Mouse (Mus musculus) T-helper 2 cell (primary cell): ENCODE results near the gene Mettl8.

Experiments used
- in situ Hi-C: fragments of 300-600 bp; cut with MboI, MseI; formaldehyde crosslinking; loops from one replicate; pipeline ENCODE4 v1.15.1; 2025; ENCODE audit warnings: high pct_unique_total_duplicates

Gene Mettl8

GRCm38 (mm10) chr2:71033987-71034386 lies 21.4 kb downstream of the Mettl8 start:
- in situ Hi-C loops: no loop called here

- in situ Hi-C loops: no loop called here
These were observed 22.4 kb downstream of the Mettl8 start for GRCm38 (mm10) chr2:71033014-71033413.

GRCm38 (mm10) chr2:71031973-71032794 lies 23.2 kb downstream of the Mettl8 start:
- in situ Hi-C loops: no loop called here

DNA sequence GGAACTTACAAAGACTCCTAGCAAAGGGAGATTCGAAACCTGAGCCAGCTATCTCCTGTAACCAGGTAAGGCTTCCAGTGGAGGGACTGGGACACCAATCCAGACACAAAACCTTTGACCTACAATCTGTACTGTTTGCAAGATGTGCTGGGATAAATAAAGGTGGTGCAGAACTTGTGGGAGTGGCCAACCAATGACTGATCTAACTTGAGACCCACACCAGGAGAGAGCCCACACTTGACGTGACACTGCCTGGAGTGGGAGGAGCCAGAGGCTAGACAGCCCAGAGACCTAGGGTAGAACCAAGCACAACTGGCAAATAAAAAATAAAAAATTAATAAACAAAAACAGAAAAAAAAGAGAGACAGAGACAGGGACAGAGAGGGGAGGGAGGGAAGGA lies 24.7 kb downstream of the Mettl8 start:
- in situ Hi-C loops: no loop called here

DNA sequence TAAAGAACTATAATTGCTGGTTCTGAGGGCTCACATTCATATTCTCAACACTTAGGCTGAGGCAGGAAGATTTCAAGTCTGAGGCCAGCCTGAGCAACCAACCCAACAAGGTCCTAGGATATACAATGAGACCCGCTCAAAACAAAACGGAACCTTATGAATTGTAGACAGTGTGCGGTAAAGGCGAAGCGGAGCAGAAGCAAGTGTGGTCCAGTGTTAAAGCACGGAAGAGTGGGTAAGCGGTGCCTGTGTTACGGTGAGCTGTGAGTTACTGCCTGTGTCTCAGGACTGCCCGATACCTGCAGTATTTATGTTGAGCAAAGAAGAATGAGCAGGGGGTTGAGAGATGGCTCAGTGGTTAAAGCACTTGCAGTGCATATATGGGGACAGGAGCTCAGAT lies 27.8 kb downstream of the Mettl8 start:
- in situ Hi-C loops: no loop called here

GRCm38 (mm10) chr2:71026787-71027186 lies 28.6 kb downstream of the Mettl8 start:
- in situ Hi-C loops: no loop called here

DNA sequence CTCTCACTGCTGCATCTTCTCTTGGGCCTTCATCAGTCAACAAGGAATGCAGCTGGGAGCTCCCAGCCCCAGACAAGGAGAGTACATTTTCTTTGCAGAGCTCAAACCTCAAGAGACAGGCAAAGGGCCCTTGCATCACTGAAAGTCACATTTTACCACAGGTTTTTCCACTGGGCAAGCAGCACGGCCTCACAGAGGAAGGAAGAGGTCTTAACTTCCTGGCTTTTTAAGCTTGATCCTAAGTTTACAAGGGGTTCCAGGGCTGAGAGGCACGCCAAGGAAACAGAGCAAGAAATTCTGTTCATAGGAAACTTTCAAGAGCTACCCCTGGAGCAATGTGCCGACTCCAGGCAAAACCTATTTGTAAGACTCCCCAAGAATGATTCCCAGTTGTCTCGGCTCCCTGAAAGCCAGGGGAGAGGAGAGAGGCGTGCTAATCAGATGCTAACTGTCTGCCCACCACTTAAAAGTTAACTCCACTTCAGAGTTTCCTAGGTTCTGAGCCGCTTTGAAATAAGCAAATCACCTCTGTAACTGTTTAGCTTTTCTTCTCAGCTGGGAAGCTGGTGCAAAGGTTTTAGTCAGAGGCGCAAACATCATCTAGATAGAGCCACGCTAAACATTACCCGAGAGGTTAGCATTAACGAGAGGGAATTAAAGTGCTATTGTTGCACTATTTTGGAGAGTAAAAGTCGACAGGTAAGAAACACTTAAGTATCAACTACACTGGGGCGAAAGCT lies 29.6 kb downstream of the Mettl8 start:
- in situ Hi-C loops: no loop called here

DNA sequence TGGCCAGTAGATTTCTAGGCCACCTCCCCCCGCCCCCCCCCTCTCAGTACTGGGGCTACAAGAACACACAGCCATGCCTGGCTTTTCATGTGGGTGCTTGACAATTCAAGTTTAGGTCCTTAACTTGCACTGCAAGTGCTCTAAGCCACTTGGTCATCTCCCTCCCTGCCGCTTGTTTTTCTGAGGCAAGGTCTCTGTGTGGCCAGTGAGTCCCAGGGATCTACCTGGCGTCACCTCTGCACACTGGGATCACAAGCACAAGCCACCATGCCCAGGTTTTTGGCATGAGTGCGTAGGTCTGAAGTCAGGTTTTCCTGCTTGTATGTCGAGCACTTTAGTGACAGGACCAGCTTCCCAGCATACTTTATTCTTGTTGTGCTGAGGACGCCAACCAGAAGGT lies 31.4 kb downstream of the Mettl8 start:
- in situ Hi-C loops: no loop called here

- in situ Hi-C loops: no loop called here
These were observed 32.4 kb downstream of the Mettl8 start for GRCm38 (mm10) chr2:71022991-71023390.

GRCm38 (mm10) chr2:71020674-71021073 lies 34.7 kb downstream of the Mettl8 start:
- in situ Hi-C loops: no loop called here

- in situ Hi-C loops: no loop called here
These were observed 35.5 kb downstream of the Mettl8 start for GRCm38 (mm10) chr2:71019704-71020375.

DNA sequence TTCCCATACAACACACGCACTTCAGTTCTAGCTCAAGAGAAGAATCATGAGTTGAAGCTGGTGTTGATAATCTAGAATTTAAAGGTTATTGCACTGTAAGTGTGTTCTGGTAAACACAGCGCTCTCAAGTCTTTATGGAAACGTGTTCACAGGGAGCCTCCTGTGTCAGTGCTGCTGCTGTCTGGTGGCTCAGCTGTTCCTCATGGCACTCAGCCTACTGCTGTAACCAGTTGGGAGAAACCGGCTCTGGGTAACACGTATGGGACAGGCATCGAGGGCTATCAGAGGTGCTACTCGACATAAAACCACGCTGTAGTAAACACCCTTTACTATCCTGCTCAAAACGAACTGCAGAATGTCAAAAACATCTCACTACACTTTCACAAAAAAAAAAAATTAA lies 36.1 kb downstream of the Mettl8 start:
- in situ Hi-C loops: no loop called here

- in situ Hi-C loops: no loop called here
These were observed 41.9 kb downstream of the Mettl8 start for GRCm38 (mm10) chr2:71013521-71013920.

GRCm38 (mm10) chr2:71011816-71012215 lies 43.6 kb downstream of the Mettl8 start:
- in situ Hi-C loops: no loop called here

DNA sequence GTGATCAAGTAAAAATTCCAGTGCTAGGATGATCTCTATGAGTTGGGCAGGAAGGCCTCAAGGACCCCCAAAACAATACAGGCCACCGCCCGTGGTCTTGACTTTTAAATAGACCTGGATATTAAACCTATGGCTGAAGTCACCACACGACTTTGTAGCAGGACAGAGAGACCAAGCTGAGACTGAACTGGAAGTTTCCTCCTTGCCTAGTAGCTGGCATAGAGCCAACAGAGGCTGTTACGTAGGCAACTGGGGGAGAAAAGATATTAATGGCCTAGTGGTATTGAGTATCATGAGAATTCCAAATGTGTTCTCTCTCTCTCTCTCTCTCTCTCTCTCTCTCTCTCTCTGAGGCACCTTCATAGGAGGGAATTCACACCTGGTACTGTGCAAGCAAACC lies 51.0 kb downstream of the Mettl8 start:
- in situ Hi-C loops: no loop called here

DNA sequence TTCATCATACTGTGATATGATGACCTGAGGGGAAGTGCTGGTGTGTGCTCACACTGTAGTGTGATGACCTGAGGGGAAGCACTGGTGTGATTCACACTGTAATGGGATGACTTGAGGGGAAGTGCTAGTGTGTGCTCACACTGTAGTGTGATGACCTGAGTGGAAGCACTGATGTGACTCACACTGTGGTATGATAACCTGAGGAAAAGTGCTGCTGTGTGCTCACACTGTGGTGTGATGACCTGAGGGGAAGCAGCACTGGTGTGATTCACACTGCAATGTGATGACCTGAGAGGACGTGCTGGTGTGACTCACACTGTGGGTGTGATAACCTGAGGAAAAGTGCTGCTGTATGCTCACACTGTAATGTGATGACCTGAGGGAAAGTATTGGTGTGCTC lies 52.9 kb downstream of the Mettl8 start:
- in situ Hi-C loops: no loop called here

DNA sequence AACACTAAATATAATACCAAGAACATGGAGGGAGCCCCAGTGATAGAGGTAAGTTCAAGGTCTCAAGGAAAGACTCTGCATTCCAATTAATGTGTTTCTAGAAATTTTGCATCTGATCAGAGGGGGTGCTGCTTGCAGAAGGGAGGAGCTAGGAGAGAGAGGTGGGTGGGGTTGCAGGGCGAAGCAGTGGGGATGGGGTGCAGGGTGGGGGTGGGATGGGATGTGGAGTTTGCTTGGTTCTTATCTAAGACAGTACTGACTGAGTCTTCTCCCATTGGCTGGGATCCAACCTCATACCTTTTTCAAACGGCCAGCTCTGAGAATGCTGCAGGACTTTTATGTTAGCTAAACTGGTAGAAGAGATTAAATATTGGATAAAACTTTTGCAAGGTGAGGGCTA lies 56.6 kb downstream of the Mettl8 start:
- in situ Hi-C loops: no loop called here

GRCm38 (mm10) chr2:70996438-70996837 lies 58.9 kb downstream of the Mettl8 start:
- in situ Hi-C loops: no loop called here

DNA sequence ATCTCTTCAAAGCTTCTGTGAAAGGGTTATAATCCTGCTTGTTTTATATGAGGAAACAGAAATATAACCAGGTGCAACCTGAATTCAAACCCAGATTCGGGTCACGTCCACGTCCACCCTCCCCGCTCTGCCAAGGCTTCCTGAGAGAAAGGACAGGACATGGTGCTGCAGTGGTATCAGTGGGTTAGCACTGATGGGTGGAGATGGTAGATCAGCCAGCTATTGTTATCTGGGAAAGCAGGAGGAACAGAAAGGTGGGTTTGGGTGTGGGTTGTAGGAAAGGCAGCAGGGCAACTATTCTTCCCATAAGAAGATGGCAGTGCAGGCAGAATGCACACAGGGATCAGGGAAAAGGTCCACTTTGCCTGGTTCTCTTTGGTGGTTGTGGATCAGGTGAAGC lies 59.5 kb downstream of the Mettl8 start:
- in situ Hi-C loops: no loop called here

GRCm38 (mm10) chr2:70993740-70994139 lies 61.6 kb downstream of the Mettl8 start:
- in situ Hi-C loops: no loop called here

DNA sequence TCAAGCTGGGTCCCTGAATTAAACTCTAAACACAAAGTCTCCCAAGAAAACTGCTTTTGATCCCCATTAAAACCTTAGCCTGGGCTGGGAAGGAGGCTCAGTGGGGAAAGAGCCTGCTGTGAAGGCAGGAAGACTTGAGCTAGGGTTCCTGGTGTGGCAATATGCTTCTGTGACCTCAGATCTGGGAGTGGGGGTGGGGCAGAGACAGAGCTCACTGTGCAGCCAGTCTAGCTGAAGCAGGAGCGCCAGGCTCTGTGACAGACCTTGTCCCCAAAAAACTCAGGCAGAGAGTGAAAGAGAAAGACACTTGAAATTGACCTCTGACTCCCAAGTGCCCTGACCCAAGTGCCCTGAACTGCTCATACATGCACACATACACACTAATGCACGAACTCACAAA lies 62.7 kb downstream of the Mettl8 start:
- in situ Hi-C loops: no loop called here

DNA sequence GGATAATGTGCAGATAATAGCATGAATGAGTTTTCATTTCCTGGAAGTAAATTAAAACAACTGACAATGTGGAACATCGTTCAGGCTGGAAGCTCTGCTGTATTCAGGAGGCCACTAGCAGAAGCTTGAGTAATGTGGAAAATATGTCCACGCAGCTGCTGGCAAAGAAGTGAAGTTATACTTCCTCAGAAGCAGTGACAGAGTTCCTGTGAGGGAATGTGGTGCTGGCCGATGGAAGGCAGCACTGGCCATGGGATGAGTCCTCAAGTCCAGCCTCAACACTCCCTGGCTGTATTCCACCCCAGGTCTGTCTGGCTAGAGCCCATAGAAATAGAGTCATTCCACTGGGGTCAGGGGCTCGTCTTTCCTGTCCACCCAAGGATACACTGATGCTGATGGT lies 65.2 kb downstream of the Mettl8 start:
- in situ Hi-C loops: no loop called here
